Mouse (Mus musculus) layer of hippocampus, postnatal 36 days (tissue): Measurements from ENCODE around the gene Hemgn. TPM values are rescaled to one million over a fixed set of nuclear protein-coding genes. Genes with fewer than 3 reads are reported as not detected.
A peak's percentile ranks its signal among the peaks of the same experiment; 100 is the strongest.

Source experiments
- DNase-seq, 2 experiments: peaks; one replicate each; pipeline ENCODE4 v3.0.0; 2022
- total RNA-seq, 2 experiments: library from RNA; stranded (reverse); gene quantifications; 2 replicates each; pipeline ENCODE4 v1.2.3; 2021

The Hemgn gene
- total RNA-seq, 2 experiments from 2014 or later, result not detected

- DNase-seq, result no peak
Observed at GRCm38 (mm10) chr4:46412113-46412512, 1.2 kb downstream of the Hemgn start.

DNA sequence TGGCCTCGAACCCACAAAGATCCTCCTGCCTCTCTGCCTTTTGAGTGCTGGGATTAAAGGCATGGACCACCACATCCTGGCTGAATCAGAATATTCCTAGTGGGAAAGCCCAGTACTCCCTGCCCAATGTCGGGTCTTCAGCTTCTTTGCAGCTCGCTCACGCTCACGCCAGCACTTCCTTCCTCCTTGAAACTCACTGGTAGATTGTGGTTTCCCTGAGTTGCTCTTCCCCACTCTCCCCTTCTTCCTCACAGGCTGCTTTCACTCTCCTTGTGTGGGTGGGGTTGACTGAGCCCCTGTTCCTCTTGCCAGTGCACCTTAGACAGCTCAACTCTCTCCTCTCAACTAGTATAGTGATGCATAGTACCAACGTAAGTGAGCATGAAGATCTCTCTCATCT, 1.8 kb downstream of the Hemgn start:
- no peak for DNase-seq

DNA sequence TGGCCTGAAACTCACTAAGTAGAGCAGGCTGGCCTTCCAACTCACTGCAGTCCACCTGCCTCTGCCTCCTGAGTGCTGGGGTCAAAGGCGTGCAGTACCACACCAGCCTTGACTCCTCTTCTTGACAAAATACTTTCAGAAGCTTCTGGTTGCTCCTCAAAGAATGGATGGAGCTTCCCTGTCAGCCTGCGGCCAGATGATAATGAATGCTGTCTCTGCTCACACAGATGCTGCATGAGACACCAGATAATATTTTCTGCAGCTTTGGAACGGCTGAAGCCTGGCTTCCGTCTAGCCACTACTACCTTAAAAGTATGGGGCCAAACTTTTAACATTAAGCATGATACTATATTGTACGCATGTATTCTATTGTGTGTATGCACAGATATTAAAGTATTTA, 2.6 kb downstream of the Hemgn start:
- no peak for DNase-seq

- DNase-seq, result no peak
Observed at GRCm38 (mm10) chr4:46406966-46407703, 6.2 kb downstream of the Hemgn start.

DNA sequence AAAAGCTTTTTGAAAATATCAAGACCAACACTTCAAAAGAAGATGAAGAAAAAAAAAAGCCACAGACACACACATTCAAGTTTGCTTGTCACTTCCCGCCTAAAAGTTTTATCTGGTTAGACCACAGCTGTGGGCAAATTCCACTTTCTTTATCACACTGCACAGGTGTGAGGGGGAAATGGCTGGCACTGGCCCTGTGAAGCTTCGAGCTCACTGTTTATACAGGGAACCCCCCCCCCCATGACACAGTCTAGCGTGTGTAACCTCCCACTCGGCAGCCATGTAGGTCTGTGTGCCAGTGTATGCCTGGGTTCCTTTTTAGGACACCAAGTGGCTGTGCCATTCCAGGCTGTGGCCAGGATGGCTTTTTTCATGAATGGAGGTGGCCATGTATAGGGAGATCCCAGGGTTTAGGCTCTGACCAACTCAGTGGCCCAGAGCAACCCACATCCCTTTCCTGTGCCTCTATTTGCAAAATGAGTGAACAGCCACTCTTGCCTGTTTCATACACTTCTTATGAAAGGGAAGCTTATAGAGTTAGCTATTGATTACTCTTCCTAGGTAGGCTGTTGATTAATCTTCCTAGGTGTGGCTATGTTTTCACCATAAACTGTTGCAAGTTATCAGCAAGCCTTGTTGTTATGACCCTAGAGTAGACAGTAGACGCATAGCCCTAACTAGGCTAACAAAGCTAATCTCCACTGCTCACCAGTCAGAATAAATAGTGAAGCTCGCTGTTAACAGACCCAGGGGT, 9.1 kb downstream of the Hemgn start:
- DNase-seq, result no peak

GRCm38 (mm10) chr4:46398839-46399238, 14.5 kb downstream of the Hemgn start:
- no peak for DNase-seq

GRCm38 (mm10) chr4:46395736-46396135, 17.6 kb downstream of the Hemgn start:
- DNase-seq, result no peak

- no peak for DNase-seq
Observed at GRCm38 (mm10) chr4:46394388-46394787, 18.9 kb downstream of the Hemgn start.

DNA sequence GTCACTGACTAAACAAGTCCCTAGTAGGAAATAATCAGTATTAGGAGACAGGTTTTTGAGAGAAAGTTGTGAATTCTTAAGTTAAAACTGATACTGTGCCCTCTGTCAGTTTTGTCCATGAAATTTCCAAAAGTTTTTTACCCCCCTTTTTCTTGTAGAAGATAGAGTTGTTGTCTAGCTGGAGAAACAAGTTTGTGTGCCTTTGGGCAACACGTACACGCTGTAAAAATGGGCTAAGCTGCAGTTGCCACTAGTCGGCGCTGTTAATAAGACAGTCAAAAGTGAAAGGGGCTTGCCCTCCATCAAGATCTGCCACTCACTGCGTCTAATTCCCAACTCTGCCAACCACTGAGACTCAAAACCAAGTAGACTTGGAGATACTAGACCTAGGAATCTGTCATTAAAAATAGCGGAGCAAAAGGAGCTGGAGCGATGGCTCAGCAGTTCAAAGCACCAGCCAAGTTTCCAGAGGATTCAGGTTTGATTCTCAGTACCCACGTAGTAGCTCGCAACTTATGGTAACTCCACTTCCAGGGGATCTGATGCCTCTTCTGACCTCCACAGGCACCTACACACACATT, 22.8 kb downstream of the Hemgn start:
- peak; percentile 58 to 67 for DNase-seq

- no peak for DNase-seq
Observed at GRCm38 (mm10) chr4:46389612-46390341, 23.5 kb downstream of the Hemgn start.

DNA sequence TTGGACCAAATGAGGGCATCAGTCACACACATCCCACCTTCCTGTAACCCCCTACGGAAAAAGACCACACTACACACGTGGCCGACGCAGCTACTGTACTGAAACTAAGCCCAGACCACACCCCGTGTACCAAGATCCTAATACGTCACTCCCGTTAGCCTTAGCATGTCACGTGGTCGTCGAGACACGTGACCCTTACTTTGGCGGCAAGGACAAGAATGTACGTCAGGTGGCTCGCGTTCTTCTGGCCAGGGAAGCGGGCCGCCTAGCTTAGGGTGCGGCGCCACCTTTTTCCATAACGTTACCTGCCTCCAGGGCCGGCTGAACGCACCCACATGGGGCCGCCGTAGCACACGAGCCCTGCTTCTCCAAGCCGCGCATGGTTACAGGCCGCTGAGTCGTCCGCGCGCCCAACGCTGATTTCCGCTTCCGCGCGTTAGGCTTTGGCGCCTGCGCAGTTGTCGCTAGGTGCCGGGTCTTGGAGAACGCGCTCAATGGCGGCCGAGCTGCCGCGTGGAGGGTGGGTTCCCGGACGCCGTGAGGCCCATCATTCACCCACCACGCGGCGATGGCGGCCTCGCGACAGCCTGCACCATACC, 24.2 kb downstream of the Hemgn start, which contains the start of gene Trmo:
TSS of gene Trmo (minus strand) at position 425 of the 599 bp plus-strand sequence.
- DNase-seq, result peak; percentile 93

DNA sequence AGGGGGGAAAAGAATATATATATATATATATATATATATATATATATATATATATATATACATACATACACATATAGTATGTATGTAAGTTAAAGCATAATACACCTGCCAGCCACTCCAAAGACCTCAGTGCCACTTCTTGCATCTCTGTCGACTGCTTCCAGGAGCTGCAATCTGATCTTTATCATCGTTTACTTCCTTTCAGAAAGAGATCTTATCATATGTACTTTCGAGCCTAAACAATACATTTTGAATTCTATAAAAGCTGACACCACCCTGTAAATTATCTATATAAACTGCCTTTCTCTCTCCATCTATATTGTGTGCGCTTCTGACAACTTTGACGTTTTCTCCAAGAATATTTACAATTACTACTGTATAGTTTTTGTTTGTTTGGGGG, 24.8 kb downstream of the Hemgn start:
- DNase-seq, result no peak

- peak; percentile 72 to 73 for DNase-seq
Observed at GRCm38 (mm10) chr4:46374869-46375368, 38.4 kb downstream of the Hemgn start.

DNA sequence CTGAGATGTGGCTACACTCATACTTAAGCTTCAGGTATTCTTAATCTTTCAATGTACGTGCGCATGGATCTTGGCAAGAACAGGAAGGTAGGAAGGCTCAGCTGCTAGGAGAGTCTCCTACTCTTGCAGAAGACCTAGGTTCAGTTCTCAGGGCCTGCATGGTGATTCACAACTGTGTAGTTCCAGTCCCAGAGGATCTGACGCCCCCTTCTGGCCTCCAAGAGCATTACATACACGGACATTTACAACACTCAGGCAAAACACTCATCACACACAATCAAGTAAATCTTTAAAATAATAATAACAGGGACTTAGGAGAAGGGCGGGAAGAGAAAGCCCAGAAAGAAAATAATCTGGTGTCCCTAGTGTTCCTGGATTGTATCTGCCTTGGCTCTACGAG, 38.9 kb downstream of the Hemgn start:
- DNase-seq, result no peak

DNA sequence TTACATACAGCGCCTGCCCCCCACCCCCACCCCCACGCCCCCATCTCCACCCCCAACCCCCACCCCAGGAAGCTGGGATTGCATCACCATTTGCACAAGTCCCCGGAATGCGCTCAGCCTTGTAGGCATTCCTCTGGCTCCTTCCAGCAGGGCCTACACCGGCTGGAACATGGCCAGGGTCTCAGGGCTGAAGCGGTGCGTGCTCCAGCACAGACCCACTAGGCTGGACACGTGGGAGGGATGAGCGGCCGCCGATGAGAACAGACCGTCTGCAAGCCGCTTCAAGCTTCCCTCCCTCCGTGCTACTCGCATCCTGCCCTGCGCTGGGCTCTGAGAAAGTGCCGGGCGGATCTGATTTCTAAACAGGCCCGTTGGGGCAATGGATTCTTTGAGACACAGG, 42.3 kb downstream of the Hemgn start:
- no peak for DNase-seq

DNA sequence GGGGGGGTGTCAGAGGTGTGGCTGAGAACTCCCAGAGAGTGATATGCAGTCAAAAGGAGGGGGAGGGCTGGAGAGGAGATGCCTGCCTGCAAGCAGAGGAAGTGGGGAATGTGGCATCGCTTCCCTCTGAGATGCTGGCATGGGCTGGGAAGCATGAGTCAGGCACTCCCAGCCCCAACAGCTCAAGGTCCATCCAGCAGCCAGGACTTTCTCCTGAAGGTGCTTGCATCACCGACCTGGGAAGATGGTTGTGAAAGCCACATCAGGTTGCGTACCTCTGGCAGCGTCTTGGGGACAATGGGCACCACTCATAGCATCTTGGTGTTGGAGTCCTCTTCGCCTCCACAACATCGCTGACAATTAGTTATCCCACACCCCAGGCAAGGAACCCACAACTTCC, 42.9 kb downstream of the Hemgn start:
- DNase-seq, result no peak

- no peak for DNase-seq
Observed at GRCm38 (mm10) chr4:46369070-46369469, 44.2 kb downstream of the Hemgn start.

DNA sequence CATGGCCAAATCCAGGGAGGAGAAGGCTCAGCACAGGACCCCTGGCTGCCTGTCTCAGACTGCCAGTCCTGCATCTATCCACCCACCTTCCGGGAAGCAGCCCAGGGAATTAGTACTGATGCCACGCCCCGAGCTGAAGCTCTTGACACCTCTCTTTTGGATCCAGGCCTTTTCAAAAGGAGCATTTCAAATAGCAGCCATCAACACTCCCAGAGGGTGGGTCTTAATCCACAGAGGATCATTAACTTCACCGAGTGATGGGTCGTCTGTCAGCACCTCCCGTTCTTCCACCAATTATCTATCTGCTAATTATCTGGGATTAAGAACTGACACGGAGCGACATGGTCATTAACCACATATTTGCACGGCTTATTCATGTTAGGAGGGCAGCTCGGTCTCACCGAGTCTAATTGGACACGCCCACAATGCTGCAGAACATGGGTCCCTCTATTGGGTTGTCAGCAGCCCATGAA, 45.8 kb downstream of the Hemgn start:
- DNase-seq, result no peak

GRCm38 (mm10) chr4:46364360-46364759, 48.9 kb downstream of the Hemgn start:
- no peak for DNase-seq

GRCm38 (mm10) chr4:46361258-46361657, 52.0 kb downstream of the Hemgn start:
- no peak for DNase-seq

DNA sequence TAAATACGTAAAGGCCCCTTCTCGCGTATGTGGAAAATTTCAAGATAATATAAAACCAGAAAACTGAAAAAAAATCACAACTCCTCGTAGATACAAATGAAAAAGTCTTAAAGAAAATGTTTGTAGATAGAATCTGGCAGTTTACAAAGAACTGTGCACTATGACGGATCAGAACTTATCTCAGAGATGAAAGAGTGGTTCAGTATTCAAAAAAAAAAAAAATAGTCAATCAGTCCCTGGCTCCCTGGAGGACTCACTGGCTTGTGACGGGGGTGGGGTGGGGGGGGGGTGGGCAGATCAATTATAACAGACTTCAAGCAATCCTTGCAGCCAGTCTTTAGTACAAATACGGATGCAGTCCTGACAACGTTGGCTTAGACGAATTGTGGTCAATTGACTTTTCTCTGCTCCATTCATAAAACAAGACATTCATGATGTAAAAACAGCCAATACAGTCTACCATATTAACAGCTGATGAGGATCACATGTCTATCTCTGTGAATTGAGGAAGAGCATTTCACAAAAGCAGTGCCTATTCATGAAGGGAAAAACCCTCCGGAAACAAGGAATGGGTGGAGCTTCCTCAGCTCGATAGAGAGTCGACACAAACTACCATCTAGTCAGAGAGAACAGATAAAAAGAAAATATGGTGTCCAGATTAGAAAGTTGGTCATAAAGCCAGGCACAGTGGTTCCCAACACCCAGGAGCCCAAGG, 53.6 kb downstream of the Hemgn start:
- DNase-seq, result no peak
